Mouse (Mus musculus) brain, embryonic 14.5 days (tissue): ENCODE results near the gene 1700017N19Rik.

Experiments used
- CTCF ChIP-seq: fragments of 200-500 bp; IDR thresholded peaks from 2 replicates; pipeline ENCODE4 v1.5.1; 2012; ENCODE audit warnings: inconsistent platforms, mild to moderate bottlenecking, moderate library complexity, borderline replicate concordance; ENCODE audit not compliant: insufficient read depth, insufficient read length; ENCODE audit errors: extremely low read depth
- POLR2A ChIP-seq: fragments of 200-500 bp; IDR thresholded peaks from 2 replicates; pipeline ENCODE4 v1.6.1; 2012; ENCODE audit warnings: mild to moderate bottlenecking, inconsistent platforms, borderline replicate concordance; ENCODE audit not compliant: poor library complexity, insufficient read depth, insufficient read length, severe bottlenecking; ENCODE audit errors: extremely low read depth

GRCm38 (mm10) chr10:100564112-100564511 lies 26.2 kb upstream of the 1700017N19Rik start:
- no peak for TF ChIP-seq CTCF
- TF ChIP-seq POLR2A = no peak
